ENCODE assay signal across 9 mouse cellular contexts in the genomic region with DNA sequence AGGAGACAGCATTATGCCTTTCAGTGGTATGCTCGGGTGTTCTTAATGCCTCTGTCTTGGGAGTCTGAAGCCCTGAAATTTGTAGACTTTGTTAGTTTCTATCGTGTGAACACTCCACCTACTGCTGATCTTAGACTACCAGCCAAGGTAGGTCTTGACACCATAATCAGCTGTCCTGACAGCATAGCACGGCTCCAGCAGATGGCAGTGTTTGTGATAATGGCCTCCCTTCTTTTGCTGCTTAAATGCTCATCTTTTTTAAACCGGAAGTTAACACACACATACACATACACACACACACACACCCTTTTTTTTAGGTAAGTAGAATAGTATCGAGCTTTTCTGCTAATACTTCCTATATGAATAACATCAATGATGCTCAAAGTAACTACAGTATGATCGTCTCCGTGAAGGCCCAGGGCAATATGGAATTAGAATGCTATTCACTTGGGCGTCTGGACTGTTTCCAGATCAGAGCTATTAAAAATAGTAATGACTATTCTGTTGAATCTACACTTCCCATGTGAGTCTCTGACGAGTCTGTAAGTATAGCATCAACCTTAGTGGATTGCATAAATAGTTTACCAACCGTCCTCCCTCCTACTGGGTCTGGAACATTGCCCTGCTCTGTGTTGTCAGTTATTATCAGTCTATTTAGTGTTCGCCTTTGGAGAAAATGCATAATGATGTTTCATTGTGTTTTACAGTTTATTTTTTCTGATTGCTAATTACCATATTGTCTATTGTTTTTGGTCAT.
A peak's percentile ranks its signal among the peaks of the same experiment; 100 is the strongest.
DNase-seq lines count a peak whose midpoint lies in the region; ATAC-seq and TF ChIP-seq lines count a peak whose summit lies in the region.
"Had no signal": no experiment of that assay in that cellular context is flagged by ENCODE, and none has a peak within 500 bp of the region (broad histone marks: within the 10 kb centered on the region; RNA-seq: fewer than 3 reads in every experiment).

No protein-coding gene starts in this region.

- H3K9me3 ChIP-seq in liver, embryonic 14.5 days (ENCODE audit: control insufficient read depth, low read length), result no peaks in the 10 kb centered on the region
- no peaks in the 10 kb centered on the region for H3K9me3 ChIP-seq in liver, embryonic 11.5 days (ENCODE audit: control insufficient read depth, low read length)
- H3K9me3 ChIP-seq in E14TG2a.4 (ENCODE audit: low read length), result no peaks in the 10 kb centered on the region
- H3K9me3 ChIP-seq in embryonic facial prominence, embryonic 10.5 days, result no peaks in the 10 kb centered on the region
- H3K9me3 ChIP-seq: embryonic facial prominence, embryonic 12.5 days had no signal

- no peak for TF ChIP-seq EP300 in liver, embryonic 14.5 days (IDR thresholded peaks at IDR 0.05; ENCODE audit: low read depth)

- no peak overlapping the region for H3K4me2 ChIP-seq in liver, embryonic 14.5 days (ENCODE audit: low read depth)
- H3K4me2 ChIP-seq in liver, embryonic 11.5 days, result no peak overlapping the region
- H3K4me2 ChIP-seq: embryonic facial prominence, embryonic 12.5 days had no signal

- no peaks in the 10 kb centered on the region for H3K4me1 ChIP-seq in liver, embryonic 14.5 days (replicated peaks; ENCODE audit: control insufficient read depth in 2 of 2, insufficient read depth in 2 of 2, low read length in 1 of 2)
- H3K4me1 ChIP-seq in liver, embryonic 11.5 days (replicated peaks; ENCODE audit: control insufficient read depth, insufficient read depth, low read length), result no peaks in the 10 kb centered on the region
- peaks cover 4% of the 10 kb centered on the region for H3K4me1 ChIP-seq in E14TG2a.4 (replicated peaks; ENCODE audit: low read depth, low read length)
- H3K4me1 ChIP-seq in embryonic facial prominence, embryonic 10.5 days, result no peaks in the 10 kb centered on the region
- H3K4me1 ChIP-seq: embryonic facial prominence, embryonic 12.5 days had no signal

- peak; percentile 50 for TF ChIP-seq CTCF in liver, embryonic 14.5 days (IDR thresholded peaks at IDR 0.05; ENCODE audit: low read depth)
- TF ChIP-seq CTCF in E14TG2a.4 (conservative IDR thresholded peaks at IDR 0.05; ENCODE audit: low read length), result peak; percentile 47

- no peaks in the 10 kb centered on the region for H3K27me3 ChIP-seq in liver, embryonic 14.5 days (ENCODE audit: control insufficient read depth, insufficient read depth, low read length)
- H3K27me3 ChIP-seq in liver, embryonic 11.5 days (replicated peaks; ENCODE audit: control insufficient read depth, insufficient read depth, low read length), result no peaks in the 10 kb centered on the region
- no peaks in the 10 kb centered on the region for H3K27me3 ChIP-seq in E14TG2a.4 (ENCODE audit: insufficient read depth, low read length)
- H3K27me3 ChIP-seq in embryonic facial prominence, embryonic 10.5 days (replicated peaks; ENCODE audit: low read depth, poor library complexity, severe bottlenecking), result no peaks in the 10 kb centered on the region
- H3K27me3 ChIP-seq: embryonic facial prominence, embryonic 12.5 days had no signal

- H3K4me3 ChIP-seq in liver, embryonic 14.5 days (ENCODE audit: insufficient read depth in 1 of 2, low read depth in 2 of 2, low read length in 2 of 2), result no peak overlapping the region
- H3K4me3 ChIP-seq in liver, embryonic 11.5 days (ENCODE audit: low read depth, low read length), result no peak overlapping the region
- H3K4me3 ChIP-seq in E14TG2a.4 (replicated peaks; ENCODE audit: low read length), result no peak overlapping the region
- no peak overlapping the region for H3K4me3 ChIP-seq in embryonic facial prominence, embryonic 10.5 days
- H3K4me3 ChIP-seq: embryonic facial prominence, embryonic 12.5 days had no signal

- no peak overlapping the region for H3K9ac ChIP-seq in liver, embryonic 14.5 days (replicated peaks)
- no peak overlapping the region for H3K9ac ChIP-seq in liver, embryonic 11.5 days (ENCODE audit: low read depth, low read length)
- H3K9ac ChIP-seq: embryonic facial prominence, embryonic 12.5 days had no signal

- DNase-seq in liver, embryonic 14.5 days (ENCODE audit: low read depth in 3 of 3, low spot score in 3 of 3), result peak in 1 of 3 experiments; percentile 2
- no peak for DNase-seq in liver, embryonic 11.5 days (ENCODE audit: low spot score)
- peak; percentile 21 for DNase-seq in adrenal gland, adult 8-10 months
- DNase-seq in embryonic facial prominence, embryonic 10.5 days (ENCODE audit: low spot score), result peak; percentile 12
- DNase-seq in kidney, adult 9 months, result peak; percentile 74
- DNase-seq in retina, adult 2 months (ENCODE audit: low read depth, low spot score), result peak; percentile 37
- DNase-seq in right cerebral cortex, postnatal 25 days, result no peak

- H3K36me3 ChIP-seq in liver, embryonic 14.5 days (replicated peaks; ENCODE audit: control insufficient read depth, insufficient read depth, low read depth), result no peaks in the 10 kb centered on the region
- H3K36me3 ChIP-seq in liver, embryonic 11.5 days (ENCODE audit: control insufficient read depth, insufficient read depth, low read length), result no peaks in the 10 kb centered on the region
- 0 out of 2 replicates have a peak, but pooled peaks cover 3% of the 10 kb centered on the region for H3K36me3 ChIP-seq in E14TG2a.4 (ENCODE audit: insufficient read depth, low read length)
- H3K36me3 ChIP-seq in embryonic facial prominence, embryonic 10.5 days (replicated peaks), result no peaks in the 10 kb centered on the region
- H3K36me3 ChIP-seq: embryonic facial prominence, embryonic 12.5 days had no signal

- no peak overlapping the region for H3K27ac ChIP-seq in liver, embryonic 14.5 days
- H3K27ac ChIP-seq in liver, embryonic 11.5 days (ENCODE audit: low read depth, low read length), result no peak overlapping the region
- no peak overlapping the region for H3K27ac ChIP-seq in embryonic facial prominence, embryonic 10.5 days (replicated peaks)
- H3K27ac ChIP-seq: embryonic facial prominence, embryonic 12.5 days had no signal

- ATAC-seq in liver, embryonic 14.5 days (ENCODE audit: insufficient read depth), result no peak
- no peak for ATAC-seq in liver, embryonic 11.5 days (replicated peaks; ENCODE audit: low FRiP score)

- WGBS in liver, embryonic 14.5 days (ENCODE audit: insufficient replicate concordance), result 50% methylated on average over 11 of the region's 11 CpGs
- WGBS in liver, embryonic 11.5 days, result 71% methylated on average over 11 of the region's 11 CpGs
- 79% methylated on average over 11 of the region's 11 CpGs for WGBS in embryonic facial prominence, embryonic 10.5 days

Comparison
In these comparisons a context has a peak if more than half of its experiments do, and no peak if none do; other contexts are left out.
1. DNase-seq: peak in adrenal gland, adult 8-10 months (single experiment), embryonic facial prominence, embryonic 10.5 days (single experiment), kidney, adult 9 months (single experiment) and retina, adult 2 months (single experiment); none in liver, embryonic 11.5 days (single experiment) and right cerebral cortex, postnatal 25 days (single experiment).